Mouse (Mus musculus) left cerebral cortex, postnatal 4 days (tissue): ENCODE measurements at regions not wholly inside any gene's neighbourhood (a gene's known extent, or its start where the extent isn't known, plus 50 kb on each side); places are given as distances from the start of the nearest gene placed in this dataset.

ENCODE experiments used
- DNase-seq: peaks from one replicate; pipeline ENCODE4 v3.0.0-alpha.2; 2022
- intact Hi-C: fragments of 180-260 bp; cut with DNase I; formaldehyde crosslinking; loops from one replicate; pipeline ENCODE4 v1.15.1; 2025

DNA sequence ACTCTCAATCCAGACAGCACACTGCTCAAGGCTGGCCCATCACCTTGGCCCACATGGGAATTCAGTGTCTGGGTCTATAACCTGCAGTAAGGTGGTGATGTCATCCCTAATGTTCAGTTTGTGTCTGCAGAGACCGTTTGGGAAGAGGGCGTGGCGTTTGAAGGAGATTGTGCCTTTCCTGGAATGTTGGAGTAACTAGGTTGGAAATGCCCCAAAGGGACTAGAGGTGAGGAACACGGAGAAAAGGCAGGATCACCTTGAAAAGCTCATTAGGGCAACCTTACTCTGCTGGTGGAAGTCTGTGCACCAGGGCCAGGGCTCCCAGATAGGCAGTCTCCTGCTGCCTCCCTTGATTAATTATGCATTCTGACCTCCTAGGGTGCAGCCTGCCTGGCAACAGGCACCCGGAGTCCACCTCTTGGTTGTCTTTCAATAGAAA is 400.6 kb upstream of the Slc30a5 start:
- intact Hi-C loops = loop anchor here (10.0 kb wide), 1 partner anchor 461 kb away; no protein-coding TSS in a partner anchor
- peak; percentile 35 for DNase-seq

DNA sequence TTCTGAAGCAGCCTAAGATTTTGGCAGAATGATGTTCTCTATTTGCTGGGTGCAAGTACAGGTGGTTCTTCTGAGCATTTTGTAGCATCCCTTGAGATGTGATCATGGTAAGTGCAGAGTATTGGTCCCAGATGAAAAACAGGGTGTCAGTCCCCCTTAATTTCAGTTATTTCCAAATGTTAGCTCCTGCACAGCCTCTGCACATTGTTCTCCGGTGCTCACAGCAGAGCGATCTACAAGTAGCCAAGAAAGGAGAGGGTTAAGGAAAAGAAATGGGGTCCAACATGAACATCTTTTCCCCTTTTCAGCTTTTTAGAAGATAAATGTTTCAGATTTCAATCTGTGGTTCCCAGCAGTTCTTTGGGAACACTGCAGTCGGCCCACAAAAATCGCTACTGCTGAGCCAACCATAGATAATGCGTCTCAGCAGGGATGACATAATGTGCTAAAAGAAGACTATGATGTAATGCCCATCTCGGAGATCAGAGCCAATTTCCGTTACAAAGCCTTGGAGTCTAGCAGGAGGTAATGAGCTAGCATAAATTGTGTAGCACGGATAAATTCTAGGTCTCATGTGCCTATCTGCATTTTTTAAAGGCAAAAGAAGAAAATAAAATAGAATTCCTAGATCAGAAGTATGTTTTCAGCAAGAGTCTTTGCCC is 400.1 kb upstream of the Slc30a5 start:
- intact Hi-C loops = loop anchor here (10.0 kb wide), 1 partner anchor 461 kb away; no protein-coding TSS in a partner anchor
- DNase-seq = peak; percentile 47

DNA sequence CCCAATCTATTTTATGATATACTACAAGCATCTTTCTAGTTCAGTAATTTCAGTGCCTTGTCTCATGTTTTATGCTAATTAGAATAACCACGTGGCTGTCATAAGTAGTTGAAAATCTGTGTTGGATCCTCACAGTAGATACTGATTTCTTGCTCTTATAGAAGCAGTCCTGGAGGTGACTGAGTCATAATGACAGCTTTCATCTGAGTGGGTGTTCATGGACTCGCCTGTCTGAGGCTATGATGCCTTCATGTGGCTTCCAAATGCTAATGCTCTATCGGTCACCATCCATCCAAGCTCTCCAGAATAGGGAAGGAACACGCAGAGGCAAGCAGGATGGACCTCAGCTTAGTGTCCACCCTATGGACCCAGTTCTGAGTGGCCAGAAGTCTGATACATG is 396.6 kb upstream of the Slc30a5 start:
- intact Hi-C loops = loop anchor here (10.0 kb wide), 1 partner anchor 465 kb away; no protein-coding TSS in a partner anchor
- DNase-seq = no peak

DNA sequence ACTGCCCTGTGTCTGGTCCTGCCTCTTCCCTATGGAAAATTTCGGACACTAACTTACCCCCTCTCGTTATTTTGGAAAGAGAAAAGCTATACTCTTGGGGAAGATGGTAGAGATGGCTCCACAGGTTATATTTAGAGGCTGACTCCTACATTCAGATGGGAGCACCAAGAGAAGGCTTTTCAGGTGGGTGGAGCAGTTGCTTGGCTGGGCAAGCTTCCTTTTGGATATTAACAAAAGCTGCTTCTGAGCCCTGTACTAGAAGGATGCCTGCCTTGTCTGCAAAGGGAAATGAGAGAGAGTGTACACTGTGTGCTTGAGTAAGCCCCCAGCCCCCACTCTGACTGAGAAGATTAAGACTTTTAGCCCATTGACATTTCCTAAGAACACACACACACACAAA is 392.1 kb upstream of the Slc30a5 start:
- DNase-seq = no peak
- intact Hi-C loops = no loop called here

DNA sequence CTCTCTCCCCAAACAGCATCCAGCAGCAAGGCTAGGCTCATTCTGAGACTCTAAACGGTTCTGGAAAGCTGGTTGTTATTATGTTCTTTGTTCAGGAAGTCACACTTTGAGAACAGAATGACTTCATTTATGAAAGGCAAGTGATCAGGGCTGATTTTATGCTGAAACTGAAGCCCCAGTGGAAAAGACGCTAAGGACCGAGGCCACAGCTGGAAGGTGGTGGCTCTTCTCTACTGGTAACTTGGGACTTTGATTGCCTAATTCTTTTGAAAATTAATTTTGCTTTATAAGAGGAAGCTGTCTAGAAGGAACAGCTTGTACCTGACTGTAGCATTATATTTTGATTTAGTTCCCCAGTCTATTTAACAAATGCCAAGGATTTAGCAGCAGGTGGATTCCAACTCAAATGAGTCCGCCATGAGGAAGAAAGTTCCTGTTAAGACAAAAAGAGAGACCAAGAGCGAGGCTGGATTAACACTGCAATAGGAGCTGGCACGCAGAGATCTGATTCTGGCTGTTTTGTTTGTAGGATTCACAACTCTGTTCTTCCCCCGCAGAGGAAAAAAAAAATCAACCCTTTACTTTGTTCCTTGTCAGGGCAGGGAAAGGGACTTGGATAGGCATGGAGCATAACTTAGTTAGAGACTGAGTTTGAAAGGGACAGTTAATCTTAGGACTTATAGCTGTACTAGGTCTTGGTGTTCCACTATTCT is 388.3 kb upstream of the Slc30a5 start:
- no peak for DNase-seq
- intact Hi-C loops = no loop called here

DNA sequence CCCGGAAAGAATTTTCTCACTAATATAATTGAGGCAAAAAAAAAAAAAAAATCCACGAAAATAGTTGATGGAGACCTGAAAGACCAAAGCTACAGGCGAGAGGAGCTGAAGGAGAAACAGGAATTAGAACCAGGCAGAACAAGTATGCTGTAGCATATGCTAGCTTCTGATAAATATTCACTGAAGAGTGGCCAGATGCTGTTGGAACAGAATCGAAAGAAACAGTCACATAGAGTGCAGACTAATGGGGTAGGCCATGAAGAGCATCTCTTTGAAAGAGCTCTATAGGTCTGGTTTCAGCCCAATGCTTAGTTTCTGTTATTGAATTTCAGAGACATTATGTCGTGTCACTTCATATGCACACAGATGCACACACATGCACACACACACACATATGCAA is 386.3 kb upstream of the Slc30a5 start:
- DNase-seq = no peak
- intact Hi-C loops = no loop called here

DNA sequence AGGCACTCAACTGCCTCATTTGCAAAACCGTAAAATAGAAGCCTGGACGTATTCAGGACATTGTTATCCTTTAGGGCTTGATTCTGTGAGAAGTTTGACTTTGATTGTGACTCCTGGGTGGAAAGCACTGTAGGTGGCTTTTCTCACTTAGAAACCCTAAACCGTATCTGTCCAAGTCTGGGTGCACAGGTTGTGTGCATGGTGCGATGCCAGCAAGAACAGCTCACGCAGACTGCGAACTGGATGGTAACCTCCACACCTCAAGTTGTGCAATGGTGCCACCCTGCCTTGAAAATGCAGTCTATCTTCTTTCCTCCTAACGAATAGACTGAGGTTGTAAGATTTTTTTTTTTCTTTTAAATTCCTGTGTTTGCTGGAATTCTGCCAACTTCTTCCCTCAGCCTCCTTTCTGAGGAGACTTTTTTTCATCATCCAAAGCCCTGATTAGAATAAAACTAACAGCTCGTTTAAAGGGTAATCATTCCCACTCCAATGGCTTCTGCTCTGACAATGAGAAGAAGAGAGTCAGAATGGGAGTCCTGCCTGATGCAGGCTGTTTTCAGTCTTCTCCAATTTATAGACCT is 383.8 kb upstream of the Slc30a5 start:
- no peak for DNase-seq
- intact Hi-C loops = no loop called here

DNA sequence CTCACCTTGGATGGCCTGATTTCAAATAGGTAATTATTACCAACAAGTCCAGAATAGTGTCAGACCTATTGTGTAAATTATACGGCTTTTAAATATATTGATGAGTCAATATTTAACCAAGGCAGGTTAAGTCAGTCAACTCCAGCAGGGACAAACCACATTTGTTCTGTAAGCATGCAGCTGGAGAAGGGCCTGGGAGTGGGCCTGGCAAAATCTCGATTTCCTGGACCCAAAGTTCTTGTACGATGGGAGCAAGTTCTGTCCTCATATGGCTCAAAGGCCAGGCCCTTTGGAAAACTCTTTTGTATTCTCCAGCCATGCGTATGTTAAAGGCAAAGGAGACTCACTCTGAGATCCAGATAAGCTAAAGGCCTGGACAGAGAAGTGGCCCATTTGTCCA is 383.2 kb upstream of the Slc30a5 start:
- intact Hi-C loops = no loop called here
- DNase-seq = no peak

DNA sequence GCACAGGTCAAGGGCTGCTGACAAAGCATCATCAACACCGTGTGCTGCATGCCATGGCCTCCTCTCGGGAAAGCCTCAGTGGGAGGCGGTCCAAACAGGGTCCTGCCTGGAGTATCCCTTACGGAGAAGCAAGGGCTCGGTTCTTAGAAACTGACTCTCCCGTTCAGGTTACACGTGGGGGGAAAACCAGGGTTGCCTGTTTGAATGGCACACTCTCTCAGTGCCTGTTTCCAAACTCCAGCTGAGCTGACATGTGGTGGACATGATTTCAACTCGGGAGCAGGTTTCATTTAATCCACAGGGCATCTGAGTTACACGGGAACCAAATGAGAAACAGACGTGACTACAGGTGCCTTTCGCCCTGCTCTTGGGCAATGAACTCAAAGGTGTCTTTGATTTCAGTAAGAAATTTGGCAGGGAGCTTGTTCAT is 382.6 kb upstream of the Slc30a5 start:
- peak; percentile 23 for DNase-seq
- intact Hi-C loops = no loop called here

DNA sequence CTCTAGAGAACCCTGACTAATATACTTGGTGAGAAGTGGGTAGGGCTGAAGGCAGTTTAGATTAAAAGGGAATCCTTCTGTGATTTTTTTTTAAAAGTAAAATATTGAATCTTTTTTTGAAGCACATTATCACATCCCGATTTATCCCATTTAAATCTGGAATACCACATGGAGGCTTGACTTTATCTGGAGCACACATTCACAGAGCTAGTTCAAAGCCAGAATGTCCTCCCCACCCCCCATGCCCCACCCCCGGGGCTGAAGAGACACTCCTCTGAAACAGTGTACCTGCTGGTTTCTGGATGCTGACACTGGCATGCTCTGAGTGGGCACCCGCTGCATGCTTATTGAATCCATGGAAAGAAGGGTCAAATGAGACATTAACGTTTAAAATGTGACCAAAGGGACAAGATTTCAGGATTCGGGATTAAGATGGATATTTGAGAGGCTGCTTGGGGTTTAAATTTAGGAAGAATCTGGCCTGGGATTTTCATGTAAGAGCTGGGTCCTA is 382.0 kb upstream of the Slc30a5 start:
- intact Hi-C loops = no loop called here
- no peak for DNase-seq

DNA sequence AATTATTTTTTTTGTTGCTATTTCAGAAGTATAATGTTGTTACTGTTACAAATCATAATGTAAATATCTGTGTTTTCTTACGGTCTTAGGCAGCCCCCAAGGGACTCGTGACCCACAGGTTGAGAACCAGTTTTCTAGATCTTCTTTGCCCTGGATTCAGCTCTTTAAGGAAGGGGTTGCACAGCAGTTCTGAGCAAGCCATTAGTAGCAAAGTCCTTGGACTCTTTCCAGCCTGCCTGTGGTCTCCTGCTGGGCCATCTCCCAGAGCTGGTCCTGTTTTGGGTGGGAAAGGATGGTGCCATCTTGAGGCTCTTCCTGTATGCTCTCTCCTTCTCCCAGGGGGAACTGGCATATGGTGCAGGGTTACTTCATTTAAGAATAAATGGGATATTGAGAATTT is 380.9 kb upstream of the Slc30a5 start:
- no peak for DNase-seq
- intact Hi-C loops = no loop called here

DNA sequence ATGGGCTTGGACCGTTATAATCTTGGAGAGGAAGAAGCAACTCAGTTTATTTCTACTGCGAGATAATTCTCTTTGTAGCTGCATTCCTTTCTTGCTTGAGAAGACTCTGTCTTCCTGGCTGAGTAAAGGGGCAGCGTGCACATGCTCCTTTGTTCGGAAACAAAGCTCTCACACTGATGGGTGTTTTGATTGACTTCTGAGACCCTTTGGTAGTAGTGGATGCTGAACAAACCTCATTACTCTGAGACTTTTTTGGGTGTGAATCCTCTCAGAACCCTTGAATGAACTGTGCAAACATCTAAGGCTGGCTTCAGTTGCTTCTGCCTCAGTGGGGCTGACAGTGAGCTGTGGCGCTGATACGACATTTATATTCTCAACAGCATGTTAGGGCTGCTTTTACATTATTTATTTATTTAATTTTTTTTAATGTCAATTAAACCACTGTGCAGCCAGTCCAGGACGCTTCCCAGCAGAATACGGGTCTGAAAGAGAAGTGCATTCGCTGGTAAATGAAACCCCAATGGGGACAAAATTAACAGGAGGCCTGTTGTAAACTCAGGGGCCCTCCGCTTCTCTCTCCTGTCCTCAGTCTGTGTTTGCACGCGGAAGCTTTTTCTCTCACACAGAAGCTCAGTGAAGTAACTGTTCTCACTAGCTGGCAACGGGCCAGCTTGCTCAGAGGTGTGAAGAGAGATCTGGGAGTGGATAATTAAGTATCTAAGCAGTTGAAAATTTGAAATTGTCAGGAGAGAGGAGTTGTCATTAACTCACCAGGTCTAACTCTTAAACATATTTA is 380.1 kb upstream of the Slc30a5 start:
- peak; percentile 60 for DNase-seq
- intact Hi-C loops = no loop called here

DNA sequence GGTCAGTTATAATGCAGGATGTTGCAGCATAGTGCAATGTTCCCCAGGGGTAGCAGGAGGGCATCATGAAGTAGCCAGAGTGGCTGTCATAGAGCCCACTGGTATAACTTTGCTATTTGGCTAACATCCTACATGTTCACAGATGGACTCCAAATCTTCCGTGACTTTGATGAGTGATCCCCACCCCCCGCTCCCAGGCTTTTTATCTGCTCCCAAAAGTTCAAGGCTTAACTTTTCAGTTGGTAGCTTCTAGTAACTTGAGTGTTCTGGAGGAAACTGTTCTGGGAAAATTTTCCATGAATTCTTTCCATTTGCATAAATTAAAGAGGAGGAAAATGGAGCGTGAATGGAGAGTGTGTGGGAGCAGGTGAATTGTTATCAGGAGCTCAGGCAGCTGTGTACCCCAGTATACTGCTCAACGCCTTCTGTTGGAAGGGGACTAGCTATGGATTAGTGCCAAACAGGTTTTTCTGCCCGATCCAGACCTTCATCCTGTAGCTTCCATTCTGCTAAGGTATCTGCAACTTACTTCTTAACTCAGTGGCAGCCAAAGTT is 379.2 kb upstream of the Slc30a5 start:
- no peak for DNase-seq
- intact Hi-C loops = no loop called here

DNA sequence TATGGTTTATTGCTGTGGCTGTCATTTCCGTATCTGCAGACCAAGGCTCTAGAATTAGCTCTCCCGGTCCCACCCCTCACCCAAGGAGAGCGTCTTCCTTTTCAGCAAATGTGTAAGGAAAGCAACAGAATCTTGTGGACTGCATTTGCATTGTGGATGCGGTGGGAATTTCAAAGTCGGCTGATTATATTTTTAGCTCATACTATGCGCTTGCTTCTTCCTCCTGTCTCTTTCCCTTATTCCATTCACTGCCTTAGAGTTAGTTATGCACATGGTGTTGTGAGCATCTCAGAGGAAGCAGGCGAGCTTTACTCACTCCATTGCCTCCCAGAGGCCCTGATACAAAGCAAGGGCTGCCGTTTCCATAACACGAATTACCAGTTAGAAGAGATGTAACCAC is 375.6 kb upstream of the Slc30a5 start:
- intact Hi-C loops = no loop called here
- no peak for DNase-seq

DNA sequence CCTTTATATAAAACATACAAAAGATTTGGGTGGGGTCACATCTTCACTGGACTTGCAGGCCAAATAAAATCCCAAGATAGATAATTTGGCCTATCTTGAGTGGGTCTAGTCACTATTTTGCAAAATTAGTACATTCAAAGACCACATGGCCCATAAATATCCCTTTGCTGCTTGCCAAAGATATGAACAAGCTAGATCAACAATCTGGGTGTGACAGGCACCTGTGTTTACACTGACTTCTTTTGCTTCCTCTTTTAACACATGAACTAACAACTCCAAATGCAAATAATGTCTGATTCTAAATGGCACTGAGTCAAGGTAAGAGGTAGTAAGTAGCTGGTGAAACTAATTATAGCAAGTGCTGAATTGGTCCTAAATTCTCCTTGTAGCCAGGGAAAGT is 370.2 kb upstream of the Slc30a5 start:
- intact Hi-C loops = no loop called here

DNA sequence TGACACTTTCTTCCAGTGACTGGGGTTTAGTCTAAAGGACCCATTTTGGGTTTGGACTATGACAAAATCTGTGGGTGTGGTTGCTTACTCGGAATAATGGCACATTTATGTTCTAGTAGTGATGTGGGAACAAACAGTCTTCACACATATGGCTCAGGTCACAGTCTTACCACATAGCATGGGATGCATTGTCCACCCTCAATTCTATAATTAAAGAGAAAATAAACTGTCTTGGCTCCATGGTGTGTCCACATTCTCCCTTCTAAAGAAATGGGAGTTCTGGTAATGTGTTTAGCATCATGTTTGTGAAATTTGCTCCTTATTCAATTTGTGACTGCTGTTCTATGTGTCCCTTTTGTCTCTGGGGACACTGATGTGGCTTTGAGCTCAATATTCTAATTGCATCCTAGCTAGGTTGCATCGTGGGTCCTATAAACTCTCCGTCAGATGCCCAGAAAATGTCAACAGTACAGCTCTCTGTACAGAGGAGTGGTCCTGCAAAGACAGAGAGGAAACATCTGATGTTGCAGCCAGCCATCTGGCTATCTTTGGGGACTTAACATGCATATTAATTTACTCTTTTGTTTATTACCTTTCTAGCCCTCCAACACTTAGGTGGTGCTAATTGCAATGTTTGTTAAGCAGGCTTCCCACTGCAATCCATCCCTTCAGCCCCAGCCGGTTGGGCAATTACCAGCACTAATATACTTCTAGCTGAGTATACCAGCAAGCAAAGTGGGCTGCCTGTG is 369.5 kb upstream of the Slc30a5 start:
- DNase-seq = peak; percentile 20
- intact Hi-C loops = no loop called here

More for the DNA sequence above, 370.2 kb upstream of the Slc30a5 start:
- DNase-seq = no peak

DNA sequence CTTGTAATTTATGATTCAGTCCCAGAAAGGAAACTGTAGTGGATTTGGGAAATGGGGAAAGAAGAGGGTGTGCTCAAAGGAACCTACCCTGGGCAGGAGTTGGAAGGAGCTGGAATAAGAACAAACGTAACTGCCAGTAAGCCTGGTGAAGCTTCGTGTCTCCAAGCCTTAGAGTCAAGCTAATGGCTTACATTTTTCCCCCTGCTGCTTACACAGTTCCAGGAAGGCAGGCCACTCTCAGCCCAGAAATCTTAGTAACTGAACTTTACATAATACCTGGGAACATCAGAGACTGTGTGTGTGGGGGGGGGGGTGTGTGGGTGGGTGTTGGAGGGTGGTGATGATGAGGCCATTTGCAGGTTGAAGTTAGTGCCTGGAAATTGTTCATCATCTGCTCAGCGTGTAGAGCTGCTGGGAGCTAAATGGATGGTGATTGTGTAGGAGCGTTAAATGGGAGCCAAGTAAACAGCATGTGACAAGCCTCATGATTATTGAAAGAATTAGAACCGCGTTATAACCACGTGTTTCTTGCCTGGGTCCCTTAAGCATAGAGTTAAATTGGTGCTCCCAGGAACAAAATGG is 357.1 kb upstream of the Slc30a5 start:
- intact Hi-C loops = no loop called here
- no peak for DNase-seq

DNA sequence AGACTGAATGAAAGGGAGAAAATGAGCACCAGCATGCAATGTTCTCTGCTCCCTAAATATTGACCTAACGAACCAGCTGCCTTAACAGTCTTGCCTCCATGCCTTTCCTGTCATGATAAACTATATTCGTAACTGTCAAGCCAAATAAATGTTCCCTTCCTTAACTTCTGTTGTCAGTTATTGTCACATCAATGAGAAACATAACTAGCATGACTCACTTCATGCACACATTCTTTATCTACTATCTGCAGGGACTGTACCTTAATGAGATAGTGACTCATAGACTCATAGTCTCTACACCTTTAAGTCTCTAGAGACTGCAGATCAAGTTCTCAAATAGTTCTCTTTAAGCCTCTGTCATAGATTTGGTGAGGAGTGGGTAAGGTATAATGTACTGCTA is 349.2 kb upstream of the Slc30a5 start:
- intact Hi-C loops = no loop called here
- DNase-seq = no peak

DNA sequence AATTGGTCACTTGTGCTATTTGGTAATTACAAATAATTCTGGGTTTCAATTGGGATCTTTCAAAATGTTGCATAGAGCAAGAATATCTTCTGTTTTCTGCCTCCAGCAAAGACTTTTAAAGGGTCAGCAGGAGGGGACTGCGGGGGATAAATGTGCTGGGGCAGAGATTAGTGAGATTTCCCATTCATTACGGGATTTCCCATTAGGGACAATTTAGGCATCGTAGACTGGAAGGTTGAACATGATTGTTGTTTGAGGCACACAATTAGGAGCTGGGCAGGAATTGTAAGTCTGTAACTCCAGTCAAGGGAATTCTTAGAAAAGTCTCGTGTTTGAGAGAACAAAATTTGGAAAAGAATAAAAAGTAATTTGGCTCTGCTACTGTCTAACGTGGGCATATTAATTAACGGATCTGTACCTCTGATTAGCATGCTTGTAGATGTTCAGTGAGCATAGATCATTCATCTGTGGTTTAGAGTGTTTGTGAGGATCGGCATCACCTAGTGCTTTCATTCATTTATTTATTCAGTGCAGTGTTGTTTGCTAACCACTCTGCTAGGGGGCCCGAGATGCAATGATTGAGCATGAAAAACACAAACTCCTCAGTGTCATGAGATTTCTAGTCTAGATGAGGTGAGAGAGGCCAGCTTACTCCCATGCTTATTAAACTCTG is 341.9 kb upstream of the Slc30a5 start:
- intact Hi-C loops = no loop called here
- DNase-seq = no peak
